Mouse (Mus musculus): ENCODE measurements at regions not wholly inside any gene's neighbourhood (a gene's known extent, or its start where the extent isn't known, plus 50 kb on each side); places are given as distances from the start of the nearest gene placed in this dataset.
A peak's percentile ranks its signal among the peaks of the same experiment; 100 is the strongest.

DNA sequence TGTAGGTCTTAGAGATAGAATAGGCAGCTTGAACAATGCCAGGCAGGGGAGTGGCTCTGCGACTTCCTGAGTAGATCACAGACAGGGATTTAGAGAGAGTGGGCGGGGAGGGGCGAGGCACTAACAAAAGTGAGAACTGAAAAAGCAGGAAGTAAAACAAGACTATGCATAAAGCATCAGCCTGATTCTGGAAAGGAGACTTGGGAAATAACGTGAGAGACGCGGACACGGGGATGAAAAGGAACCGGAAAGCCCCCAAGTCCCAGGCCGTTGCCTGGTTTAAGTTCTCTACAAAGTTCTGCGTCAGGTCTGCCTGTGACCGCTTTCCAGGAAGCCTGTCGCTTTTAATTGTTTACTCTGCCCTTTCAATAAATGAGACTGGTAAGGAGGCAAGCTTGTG lies 86.3 kb downstream of the D16Ertd472e start:
- DNase-seq = peak; percentile 75

DNA sequence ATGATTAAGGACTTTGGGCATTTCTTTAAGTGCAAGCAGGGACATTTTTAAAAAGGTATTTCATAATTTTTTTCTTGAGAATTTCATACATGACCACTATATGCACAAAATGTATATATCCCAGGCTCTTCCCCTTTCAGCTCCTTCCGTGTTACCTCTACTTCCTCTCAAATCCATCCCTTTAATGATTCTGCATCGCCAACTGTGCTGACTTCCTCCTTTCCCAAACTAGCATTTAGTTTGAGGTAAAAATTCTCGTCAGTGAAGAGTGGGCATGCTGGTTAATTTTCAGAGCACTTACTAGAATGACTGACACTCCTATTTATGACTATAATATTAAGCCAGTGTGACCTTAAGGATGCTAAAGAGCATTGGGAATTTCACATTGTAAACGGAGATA lies 86.9 kb downstream of the D16Ertd472e start:
- DNase-seq = no peak

DNA sequence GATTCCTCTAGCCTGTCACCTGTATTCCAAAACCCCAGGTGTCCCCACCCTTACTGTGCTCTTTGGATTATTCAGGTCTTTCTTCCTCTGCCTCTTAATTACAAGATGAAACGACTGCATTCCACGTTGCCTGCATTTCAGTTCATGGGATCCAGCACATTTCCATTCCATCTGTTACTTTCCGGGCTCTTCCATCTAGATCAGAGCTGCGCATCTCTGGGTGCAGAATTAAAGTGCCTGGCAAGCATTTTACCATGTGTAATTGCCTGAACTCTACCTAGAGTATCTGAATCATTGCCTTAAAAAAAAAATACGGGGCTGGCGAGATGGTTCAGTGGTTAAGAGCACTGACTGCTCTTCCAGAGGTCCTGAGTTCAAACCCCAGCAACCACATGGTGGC lies 90.0 kb downstream of the D16Ertd472e start:
- DNase-seq = no peak

DNA sequence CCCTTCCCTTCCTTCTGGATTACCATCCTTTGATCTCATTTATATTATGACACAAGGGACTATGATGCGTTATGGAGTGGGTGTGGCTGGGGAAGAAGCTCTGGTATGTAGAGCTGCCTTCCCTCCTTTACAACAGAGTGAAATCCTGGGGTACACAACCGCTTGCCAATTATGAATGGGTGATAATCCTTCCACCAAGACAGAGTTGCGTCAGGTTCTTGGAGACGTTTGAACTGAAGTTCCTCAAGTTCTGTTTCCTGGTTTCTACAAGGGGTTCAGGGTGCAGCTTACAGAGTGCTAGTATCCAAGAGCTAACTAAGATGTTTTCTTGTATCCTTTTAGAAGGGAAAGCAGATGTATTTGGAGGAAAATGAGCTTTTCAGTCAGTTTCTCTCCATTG lies 92.2 kb downstream of the D16Ertd472e start:
- no peak for DNase-seq

DNA sequence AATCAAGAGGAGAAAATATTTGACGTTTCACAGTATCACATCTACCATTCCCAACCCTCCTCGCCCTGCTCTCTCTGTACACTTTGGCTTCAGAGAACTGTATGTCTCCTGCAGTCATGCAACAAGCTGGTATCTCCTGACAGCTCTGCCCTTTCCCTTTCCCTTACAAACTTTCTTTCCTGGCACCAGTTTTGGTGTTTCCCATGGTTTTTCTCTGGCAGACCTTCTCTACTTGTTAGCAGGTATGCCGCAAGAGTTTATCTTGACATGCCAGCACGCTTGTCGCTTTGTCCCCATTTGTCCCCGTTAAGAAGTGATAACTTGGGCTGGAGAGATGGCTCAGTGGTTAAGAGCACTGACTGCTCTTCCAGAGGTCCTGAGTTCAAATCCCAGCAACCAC lies 94.9 kb downstream of the D16Ertd472e start:
- DNase-seq = no peak

DNA sequence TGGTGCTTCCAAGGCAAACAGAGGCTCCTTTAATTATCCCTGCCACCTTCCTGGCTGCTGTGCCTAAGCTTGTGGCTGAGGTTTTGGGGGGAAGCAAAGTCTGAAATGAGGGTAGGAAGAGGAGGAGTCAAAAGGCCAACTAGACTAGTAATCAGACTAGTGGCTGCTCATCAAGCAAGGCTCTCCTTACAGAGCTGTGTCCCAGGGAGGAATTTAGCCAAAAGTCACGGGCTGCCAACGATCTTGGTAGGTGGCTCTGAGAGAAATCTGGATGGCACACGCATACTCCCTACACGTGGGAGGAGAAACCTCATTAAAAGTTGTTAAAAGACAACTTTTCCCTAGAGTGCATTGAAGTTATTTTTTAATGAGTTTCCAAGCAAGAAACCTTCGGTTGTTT lies 95.4 kb downstream of the D16Ertd472e start:
- DNase-seq = no peak

DNA sequence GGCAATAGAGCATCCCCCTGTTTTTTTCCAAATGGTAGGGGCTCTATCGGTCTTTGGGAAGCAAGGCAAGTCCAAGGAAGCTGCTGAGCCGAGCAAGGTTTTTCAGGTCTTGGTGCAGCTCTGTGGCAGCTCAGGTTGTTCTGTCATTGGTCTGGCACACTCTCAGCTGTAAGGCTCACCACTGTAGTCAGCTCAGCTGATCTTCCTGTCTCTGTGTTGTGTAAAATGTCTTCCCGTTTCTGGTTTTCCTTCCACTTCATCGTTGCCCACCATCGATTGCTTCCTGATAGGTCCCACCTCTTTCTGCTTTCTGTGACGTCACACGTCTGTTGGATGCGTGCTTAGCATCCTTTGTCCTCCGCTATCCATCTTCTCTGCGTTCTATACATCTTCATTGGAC lies 96.2 kb downstream of the D16Ertd472e start:
- DNase-seq = no peak

DNA sequence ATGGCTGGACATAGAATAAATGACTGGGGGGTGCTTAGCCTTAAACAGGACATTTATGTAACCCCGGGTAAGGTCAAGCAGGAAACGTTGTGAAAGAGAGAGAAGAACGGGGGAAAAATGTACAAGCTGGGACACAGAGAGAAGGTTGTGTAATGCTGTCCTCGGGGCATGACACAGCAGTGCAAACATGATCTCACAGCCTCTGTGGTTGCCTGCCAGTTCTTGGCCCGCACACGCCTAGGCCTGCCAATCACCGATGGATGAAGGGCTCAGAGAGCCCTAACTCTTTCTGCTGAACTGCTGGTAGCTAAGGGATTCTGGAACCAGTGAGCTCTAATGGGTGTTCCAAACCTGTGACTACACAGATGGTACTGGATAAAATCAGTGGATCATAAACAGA lies 96.5 kb upstream of the Btg3 start:
- no peak for DNase-seq

DNA sequence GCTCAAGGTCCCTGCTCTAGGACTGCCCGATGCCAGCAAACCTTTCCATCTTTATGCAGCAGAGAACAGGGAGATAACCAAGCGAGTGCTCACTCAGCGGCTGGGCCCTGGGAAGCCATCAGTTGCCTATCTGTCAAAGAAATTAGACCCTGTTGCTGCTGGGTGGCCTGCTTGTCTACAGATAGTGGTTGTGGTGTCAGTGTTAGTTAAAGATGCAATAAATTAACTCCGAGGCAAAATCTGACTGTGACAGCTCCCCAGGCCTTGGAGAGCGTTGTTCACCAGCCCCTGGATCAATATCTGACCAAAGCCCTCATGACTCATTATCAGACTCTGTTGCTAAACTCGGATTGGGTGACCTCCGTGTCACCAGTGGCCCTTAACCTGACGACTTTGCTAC lies 83.0 kb upstream of the Btg3 start:
- DNase-seq = no peak

DNA sequence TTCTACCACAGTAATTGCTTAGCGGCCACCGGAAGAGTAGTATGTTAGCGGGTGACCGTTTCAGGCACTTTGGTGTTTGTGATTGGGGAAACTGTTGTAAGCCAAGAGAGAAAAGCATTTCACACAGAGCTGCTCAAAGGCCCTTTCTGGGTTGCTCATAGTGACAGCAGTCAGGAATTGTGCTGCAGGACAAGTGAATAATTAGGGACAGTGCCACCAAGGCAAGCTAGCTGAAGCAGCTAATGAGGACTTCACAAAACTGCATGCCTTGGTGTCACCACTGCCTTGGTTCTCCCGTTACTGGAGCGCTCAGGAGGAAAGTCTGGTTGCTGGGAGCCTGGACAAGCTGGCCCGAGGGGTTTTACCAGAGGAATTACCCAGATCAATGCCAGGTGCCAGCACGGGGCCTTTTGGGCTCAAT lies 80.7 kb upstream of the Btg3 start:
- DNase-seq = no peak

DNA sequence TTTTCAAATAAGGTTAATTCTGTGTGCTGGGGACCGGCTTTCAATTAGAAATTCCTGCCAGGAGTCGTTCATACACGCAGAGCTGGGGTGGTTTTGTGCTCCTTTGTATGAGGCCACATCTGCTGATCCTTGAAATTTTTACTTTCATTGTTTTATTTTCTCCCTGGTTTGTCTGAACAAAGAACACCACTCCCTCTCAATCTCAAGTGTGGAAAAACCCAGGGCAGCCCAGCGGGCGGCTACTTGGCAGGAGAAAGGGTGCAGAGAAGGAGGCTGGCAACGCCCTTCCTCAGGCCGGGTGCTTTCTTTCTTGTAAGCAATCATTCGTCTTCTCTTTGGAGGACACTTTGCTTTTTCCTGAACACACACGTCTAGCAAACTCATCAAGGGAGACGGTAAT lies 79.4 kb upstream of the Btg3 start:
- DNase-seq = no peak

DNA sequence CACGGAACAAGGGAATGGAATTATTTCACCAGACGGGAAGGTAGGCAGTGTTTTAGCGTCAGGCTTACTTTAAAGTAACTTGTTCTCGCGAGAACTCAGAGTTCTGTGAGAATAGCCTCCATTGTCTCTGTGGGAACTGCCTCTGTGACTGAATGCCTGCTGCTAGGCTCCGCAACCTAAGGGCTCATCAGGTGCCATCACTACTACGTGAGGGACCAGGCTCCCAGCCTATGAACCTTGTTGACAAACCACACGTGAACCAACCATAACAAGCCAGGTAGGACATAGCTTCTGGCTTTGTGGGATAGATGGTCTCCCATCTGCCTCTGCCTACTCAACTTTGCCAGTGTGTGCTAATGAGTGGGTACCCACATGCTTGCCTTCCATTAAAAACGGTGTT lies 77.5 kb upstream of the Btg3 start:
- no peak for DNase-seq

DNA sequence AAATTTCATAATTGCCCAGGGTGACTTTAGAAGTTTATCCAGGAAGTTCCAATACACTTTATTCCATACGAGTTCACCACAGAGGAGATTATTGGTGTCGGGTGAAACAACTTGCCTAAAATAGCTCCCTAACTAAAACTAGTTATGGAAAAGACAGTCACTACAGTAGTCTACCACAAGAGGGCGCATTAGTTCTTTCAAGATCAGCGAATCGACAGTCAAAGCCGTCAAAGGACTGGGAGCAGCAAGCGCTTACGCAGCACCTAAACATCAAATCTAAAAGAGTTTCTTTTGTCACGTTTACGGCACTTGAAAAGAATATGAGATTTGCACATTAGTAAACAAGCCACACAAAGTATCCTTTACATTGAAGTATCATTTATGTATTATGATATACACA lies 75.3 kb upstream of the Btg3 start:
- peak; percentile 46 for DNase-seq

DNA sequence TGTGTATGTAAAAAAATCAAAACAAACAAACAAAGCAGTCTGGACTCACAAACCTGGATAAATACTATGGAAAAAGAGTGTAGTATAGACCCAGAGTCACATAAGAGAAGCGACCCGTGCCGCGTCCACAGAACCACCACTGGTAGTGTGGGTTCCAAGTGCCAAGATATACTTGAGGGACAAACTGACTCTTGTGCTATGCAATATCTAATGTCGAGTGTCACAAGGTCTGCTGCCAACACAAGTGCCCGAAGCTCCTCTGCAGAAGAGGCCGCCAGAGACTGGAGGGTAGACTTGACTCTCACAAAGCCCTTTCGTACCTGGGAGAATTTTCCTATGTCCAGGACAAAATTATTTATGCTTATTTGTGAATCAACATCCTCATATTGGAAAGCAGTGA lies 74.8 kb upstream of the Btg3 start:
- no peak for DNase-seq

DNA sequence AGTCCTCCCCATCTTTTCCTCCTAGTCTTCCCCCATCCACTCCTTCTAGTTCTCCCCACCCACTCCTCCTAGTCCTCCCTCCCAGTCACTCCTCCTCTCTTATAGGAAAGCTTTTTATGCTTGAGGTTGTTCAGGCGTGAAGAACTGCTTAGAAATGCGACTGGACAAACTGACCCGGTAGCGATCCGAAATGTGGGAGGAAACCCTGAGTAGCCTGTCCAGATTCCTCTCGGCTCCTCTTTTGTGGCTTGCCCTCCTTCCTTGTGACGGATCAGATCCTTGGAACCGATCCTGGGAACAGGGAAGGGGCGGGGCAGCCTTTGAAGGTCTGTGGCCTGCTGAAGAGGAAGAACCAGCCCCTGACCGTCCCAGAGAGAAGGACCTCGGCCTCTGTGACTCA lies 74.3 kb upstream of the Btg3 start:
- DNase-seq = no peak

DNA sequence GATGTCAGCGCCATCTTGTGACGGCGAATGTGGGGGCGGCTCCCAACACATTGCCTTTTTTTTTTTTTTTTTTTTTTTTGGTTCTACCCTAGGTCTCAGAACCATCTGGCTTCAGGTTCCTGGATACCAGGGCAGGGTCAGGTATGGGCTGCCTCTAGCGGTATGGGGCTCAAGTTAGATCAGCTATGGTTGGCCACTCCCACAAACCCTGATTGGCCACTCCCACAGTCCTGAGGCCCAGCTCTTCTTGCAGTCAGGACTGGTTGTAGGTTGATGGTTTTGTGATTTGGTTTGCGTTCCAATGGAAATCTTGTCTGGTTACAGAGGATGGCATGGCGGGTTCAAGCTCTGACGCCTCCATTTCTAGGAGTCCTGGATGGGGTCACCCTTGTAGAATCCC lies 72.2 kb upstream of the Btg3 start:
- no peak for DNase-seq

DNA sequence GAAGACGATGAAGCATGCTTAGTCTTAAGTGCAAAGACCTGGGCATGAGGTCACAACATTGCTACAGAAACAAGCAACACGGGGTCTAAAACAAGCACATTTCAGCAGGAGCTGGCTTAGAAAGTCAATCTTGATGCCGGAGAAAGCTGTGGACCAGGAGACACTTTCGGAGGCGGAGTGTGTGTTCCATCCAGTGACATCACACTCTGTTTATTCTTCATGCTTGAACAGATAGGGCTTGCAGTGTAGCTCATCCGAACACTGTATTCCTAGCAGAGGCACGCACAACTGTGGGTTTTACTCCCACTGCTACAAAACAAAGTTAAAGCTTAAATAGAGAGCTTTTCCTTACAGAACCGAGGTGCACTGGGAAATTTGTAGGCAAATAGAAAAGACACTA lies 66.3 kb upstream of the Btg3 start:
- DNase-seq = no peak

DNA sequence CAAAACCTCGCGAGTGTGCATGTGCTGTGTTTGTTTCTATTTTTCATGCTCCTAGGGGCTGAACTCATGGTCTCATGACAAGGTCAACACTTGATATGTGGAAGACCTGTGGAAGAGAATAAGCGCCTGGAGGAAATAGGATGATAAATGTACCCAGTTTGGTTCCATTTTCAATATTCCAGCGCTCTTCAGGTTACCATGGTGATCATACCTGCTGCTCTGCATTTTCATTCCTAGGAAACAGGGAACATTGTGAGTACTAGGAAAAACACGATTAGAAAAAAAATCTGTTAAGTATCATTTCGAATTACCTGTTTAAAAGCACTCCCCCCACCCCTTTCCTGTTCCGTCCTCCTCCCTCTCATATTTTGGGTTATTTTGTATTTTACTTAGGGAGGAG lies 65.8 kb upstream of the Btg3 start:
- no peak for DNase-seq

DNA sequence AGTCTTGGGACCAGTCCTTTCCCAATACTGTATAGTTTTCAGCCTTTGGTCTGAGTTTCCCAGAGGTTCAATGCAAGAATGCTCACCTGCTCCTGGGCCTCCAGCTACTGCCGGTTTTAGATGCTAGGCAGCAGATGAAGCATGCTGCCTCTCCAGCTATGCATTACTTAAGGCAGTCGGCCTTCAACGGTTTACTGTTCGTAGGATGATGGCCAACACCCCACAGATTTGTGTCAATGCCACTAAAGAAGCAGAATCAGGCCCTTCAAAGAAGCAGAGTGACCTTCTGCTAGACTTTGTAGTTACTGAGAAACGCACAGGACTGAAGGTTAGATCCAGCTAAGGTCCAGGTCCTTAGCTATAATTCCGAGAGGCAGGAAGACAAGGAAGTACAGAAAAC lies 65.0 kb upstream of the Btg3 start:
- DNase-seq = no peak

DNA sequence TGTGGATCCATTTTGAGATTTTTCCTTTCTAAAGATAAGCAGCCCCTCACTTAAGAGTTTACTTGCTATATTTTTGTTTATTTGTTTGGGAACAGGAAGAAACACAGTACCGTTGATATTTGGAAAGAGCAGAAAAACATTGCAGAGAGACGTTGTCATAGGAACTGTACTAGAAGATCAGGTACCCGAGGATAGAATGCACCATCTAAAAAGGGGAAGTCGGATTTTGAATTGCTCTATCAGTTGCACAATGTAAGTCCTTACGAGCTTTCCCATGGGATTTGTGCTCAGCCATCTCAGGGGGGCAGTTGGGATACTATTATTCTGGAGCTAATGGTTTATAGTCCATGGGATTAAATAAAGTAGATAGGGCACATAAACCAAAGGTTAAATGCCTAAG lies 58.7 kb upstream of the Btg3 start:
- no peak for DNase-seq

DNA sequence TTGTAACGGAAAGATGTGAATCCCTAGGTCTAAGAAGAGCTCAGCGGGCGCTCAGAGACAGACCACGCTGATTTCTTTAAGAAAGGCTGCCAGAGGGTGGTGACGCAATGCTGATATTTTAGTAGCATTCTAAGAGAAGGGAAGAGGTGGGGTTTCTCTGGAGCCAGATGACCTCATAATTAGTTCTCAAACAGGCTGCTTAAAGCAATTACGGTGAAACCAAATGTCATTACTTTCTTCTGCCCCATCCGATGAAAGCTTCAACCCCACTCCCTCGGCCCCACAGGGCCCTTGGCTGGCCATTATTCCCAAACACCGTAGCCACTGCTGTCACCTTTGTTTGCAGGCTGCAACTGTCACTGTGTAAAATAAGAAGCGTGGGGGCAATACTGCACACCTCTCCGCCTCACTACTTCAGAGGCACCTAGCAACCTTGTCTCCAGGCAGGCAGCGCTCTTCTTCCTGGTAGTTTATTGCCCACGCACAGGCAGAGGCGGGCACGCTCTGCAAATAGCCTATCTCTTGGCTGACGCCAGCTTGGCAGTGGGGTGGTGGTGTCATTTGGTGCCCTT lies 50.6 kb upstream of the Btg3 start:
- DNase-seq = no peak

Measured in thymus, postnatal 25 days (tissue).